Mouse (Mus musculus) ES-E14 (cell line): ENCODE data around the gene Snx6.
"Not testable (repeated sequence)": the region's sequence is repeated elsewhere in the genome, so short reads cannot be mapped to it uniquely, and the experiment has no call there.

Experiments used
- HCFC1 ChIP-seq: IDR thresholded peaks from 2 replicates; pipeline ENCODE4 v1.6.1; 2012; ENCODE audit warnings: low read length, inconsistent platforms, borderline replicate concordance; ENCODE audit not compliant: insufficient read depth
- ZC3H11A ChIP-seq: IDR thresholded peaks from 2 replicates; pipeline ENCODE4 v1.6.1; 2012; ENCODE audit warnings: low read depth, mild to moderate bottlenecking, inconsistent platforms, low read length, borderline replicate concordance
- ZNF384 ChIP-seq: IDR thresholded peaks from 2 replicates; pipeline ENCODE4 v1.6.1; 2012; ENCODE audit warnings: low read depth, low read length, inconsistent platforms

DNA sequence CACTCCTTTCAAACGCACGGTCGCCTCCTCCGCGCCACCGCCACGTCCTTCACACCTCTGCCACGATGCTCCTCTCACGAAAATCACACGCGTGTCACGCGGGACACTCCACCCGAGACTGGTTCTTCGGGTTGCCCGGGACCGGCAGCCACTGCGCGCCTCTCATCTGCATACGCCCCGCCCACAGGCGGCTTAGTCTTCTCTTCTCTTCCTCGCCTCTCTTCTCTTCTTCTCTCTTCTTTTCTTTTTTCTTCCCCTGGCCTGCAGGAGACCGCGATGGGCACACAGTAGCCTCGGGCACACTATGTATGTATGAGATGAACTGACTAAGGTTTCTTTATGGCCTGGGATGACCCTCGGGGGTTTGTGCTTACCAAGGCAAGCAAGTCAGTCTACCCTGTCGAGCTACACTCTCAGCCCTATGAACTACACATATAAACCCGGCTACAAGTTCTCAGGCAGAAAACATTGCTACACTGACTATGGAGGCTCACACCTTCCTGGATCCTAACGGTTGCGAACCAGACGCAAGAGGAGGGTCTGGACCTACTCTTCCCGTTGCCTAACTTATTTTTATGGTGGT is 56.8 kb downstream of the Snx6 start:
- TF ChIP-seq ZC3H11A, HCFC1, ZNF384: not testable (repeated sequence)
